8 mouse cellular contexts compared by ENCODE assay signal in genomic region chr13:78210748-78211089, GRCm38 (mm10). TPM values are rescaled to one million over a fixed set of nuclear protein-coding genes. Genes with fewer than 3 reads are reported as not detected.
A peak's percentile ranks its signal among the peaks of the same experiment; 100 is the strongest.
DNase-seq lines count a peak whose midpoint lies in the region; ATAC-seq and TF ChIP-seq lines count a peak whose summit lies in the region.
"Had no signal": no experiment of that assay in that cellular context is flagged by ENCODE, and none has a peak within 500 bp of the region (broad histone marks: within the 10 kb centered on the region; RNA-seq: fewer than 3 reads in every experiment).

No protein-coding gene starts in this region.

- H3K36me3 ChIP-seq in lung, embryonic 14.5 days (ENCODE audit: insufficient read depth) = no peaks in the 10 kb centered on the region
- H3K36me3 ChIP-seq in forebrain, embryonic 12.5 days (replicated peaks) = no peaks in the 10 kb centered on the region
- H3K36me3 ChIP-seq in intestine, postnatal 0 days (ENCODE audit: control insufficient read depth, insufficient read depth) = no peaks in the 10 kb centered on the region

- H3K9me3 ChIP-seq in lung, embryonic 14.5 days (ENCODE audit: low read depth, low read length) = no peaks in the 10 kb centered on the region
- no peaks in the 10 kb centered on the region for H3K9me3 ChIP-seq in forebrain, embryonic 12.5 days
- no peaks in the 10 kb centered on the region for H3K9me3 ChIP-seq in intestine, postnatal 0 days (ENCODE audit: control insufficient read depth)

- H3K27ac ChIP-seq in lung, embryonic 14.5 days (ENCODE audit: low read depth) = no peak overlapping the region
- peak overlapping the region; percentile 87 for H3K27ac ChIP-seq in forebrain, embryonic 12.5 days
- no peak overlapping the region for H3K27ac ChIP-seq in intestine, postnatal 0 days (ENCODE audit: low read depth, low read length)
- peak overlapping the region; percentile 71 for H3K27ac ChIP-seq in olfactory bulb, adult 2 months (ENCODE audit: insufficient read depth, low read depth, low read length)
- H3K27ac ChIP-seq: liver, embryonic 14.5 days had no signal

- ATAC-seq in lung, embryonic 14.5 days (ENCODE audit: insufficient read depth) = peak; percentile 26; the same call in 1 of the 2 replicates
- no peak; the same call in 1 of the 2 replicates for ATAC-seq in forebrain, embryonic 12.5 days (ENCODE audit: low FRiP score)
- ATAC-seq in intestine, postnatal 0 days = no peak

- WGBS in lung, embryonic 14.5 days = 17% methylated on average over 13 of the region's 13 CpGs
- WGBS in forebrain, embryonic 12.5 days = 3% methylated on average over 13 of the region's 13 CpGs
- 25% methylated on average over 13 of the region's 13 CpGs for WGBS in intestine, postnatal 0 days
- 36% methylated on average over 13 of the region's 13 CpGs for WGBS in olfactory bulb, adult 2 months

- no peak overlapping the region; the same call in 1 of the 2 replicates for H3K9ac ChIP-seq in lung, embryonic 14.5 days
- peak overlapping the region; percentile 62 for H3K9ac ChIP-seq in forebrain, embryonic 12.5 days
- H3K9ac ChIP-seq in intestine, postnatal 0 days (ENCODE audit: low read depth, low read length) = no peak overlapping the region
- H3K9ac ChIP-seq: liver, embryonic 14.5 days had no signal

- H3K4me1 ChIP-seq in lung, embryonic 14.5 days (ENCODE audit: insufficient read depth) = peaks cover 4% of the 10 kb centered on the region; the same call in 1 of the 2 replicates
- peaks cover 65% of the 10 kb centered on the region for H3K4me1 ChIP-seq in forebrain, embryonic 12.5 days
- no peaks in the 10 kb centered on the region for H3K4me1 ChIP-seq in intestine, postnatal 0 days (replicated peaks; ENCODE audit: control insufficient read depth, insufficient read depth, low read length)
- peaks cover 24% of the 10 kb centered on the region for H3K4me1 ChIP-seq in olfactory bulb, adult 2 months (ENCODE audit: control insufficient read depth, insufficient read depth, low read length)

- TF ChIP-seq CTCF in lung, embryonic 14.5 days (IDR thresholded peaks at IDR 0.05; ENCODE audit: low read depth) = no peak
- no peak for TF ChIP-seq CTCF in intestine, postnatal 0 days (IDR thresholded peaks at IDR 0.05; ENCODE audit: low read depth)
- no peak for TF ChIP-seq CTCF in olfactory bulb, adult 2 months (IDR thresholded peaks at IDR 0.05; ENCODE audit: insufficient read depth, low read depth, low read length)

- peaks cover 45% of the 10 kb centered on the region for H3K27me3 ChIP-seq in lung, embryonic 14.5 days (ENCODE audit: insufficient read depth, low read length)
- H3K27me3 ChIP-seq in forebrain, embryonic 12.5 days = peaks cover 52% of the 10 kb centered on the region
- H3K27me3 ChIP-seq in intestine, postnatal 0 days (replicated peaks; ENCODE audit: control insufficient read depth, insufficient read depth, low read length) = peaks cover 54% of the 10 kb centered on the region

- H3K4me2 ChIP-seq in lung, embryonic 14.5 days = peak overlapping the region; percentile 66
- H3K4me2 ChIP-seq in forebrain, embryonic 12.5 days = peak overlapping the region; percentile 72
- H3K4me2 ChIP-seq in intestine, postnatal 0 days (replicated peaks; ENCODE audit: low read depth) = peak overlapping the region; percentile 56

- no peak for TF ChIP-seq POLR2A in olfactory bulb, adult 2 months (IDR thresholded peaks at IDR 0.05; ENCODE audit: insufficient read depth, low read depth, low read length)

- DNase-seq in lung, embryonic 14.5 days = no peak
- no peak for DNase-seq in lung, postnatal 36 days
- no peak for DNase-seq in ovary, postnatal 36 days (ENCODE audit: low spot score)
- DNase-seq in layer of hippocampus, postnatal 25 days (ENCODE audit: extremely low spot score in 1 of 2, low spot score in 1 of 2) = no peak

- H3K4me3 ChIP-seq in lung, embryonic 14.5 days (ENCODE audit: low read depth, low read length) = peak overlapping the region; percentile 31
- H3K4me3 ChIP-seq in forebrain, embryonic 12.5 days (replicated peaks) = peak overlapping the region; percentile 39
- H3K4me3 ChIP-seq in intestine, postnatal 0 days (ENCODE audit: low read depth, low read length) = peak overlapping the region; percentile 26
- H3K4me3 ChIP-seq in olfactory bulb, adult 2 months (ENCODE audit: insufficient read depth, low read depth, low read length) = peak overlapping the region; percentile 41

RNA-seq across cellular contexts. Expression of gene Nr2f1, which starts 11.2 kb away (rescaled TPM):
- 6.8 and 9.5 TPM in 2 replicates for polyA plus RNA-seq in lung, embryonic 14.5 days (2014; fragmentation: Nextera tagmentation; extraction: Ambion mirVana)
- polyA plus RNA-seq in forebrain, embryonic 12.5 days (2016; fragmentation: Nextera tagmentation; extraction: Ambion mirVana) = 86.3 and 113 TPM in 2 replicates
- 0.82 and 1.0 TPM in 2 replicates for polyA plus RNA-seq in intestine, postnatal 0 days (2015; fragmentation: Nextera tagmentation; extraction: Ambion mirVana)
- not detected in 2 replicates for polyA plus RNA-seq in olfactory bulb, adult 2 months (2012; ENCODE audit: insufficient read depth, insufficient read length, low replicate concordance, missing spikeins)
- total RNA-seq in layer of hippocampus, postnatal 25 days (2021) = 10 to 100 TPM; 90.8 to 98.5 TPM

Comparison
In these comparisons a context has a peak if more than half of its experiments do, and no peak if none do; other contexts are left out.
1. H3K27ac ChIP-seq: peak in forebrain, embryonic 12.5 days (single experiment) and olfactory bulb, adult 2 months (single experiment); none in lung, embryonic 14.5 days (single experiment) and intestine, postnatal 0 days (single experiment).
2. Peak in every context shown above with its lines, with median percentiles within 50 percentile points of each other: H3K4me2 ChIP-seq and H3K4me3 ChIP-seq.